Mouse (Mus musculus) heart, embryonic 10.5 days (tissue): ENCODE results near the gene Asb3. TPM values are rescaled to one million over a fixed set of nuclear protein-coding genes. Genes with fewer than 3 reads are reported as not detected.
"Not testable (repeated sequence)": the region's sequence is repeated elsewhere in the genome, so short reads cannot be mapped to it uniquely, and the experiment has no call there.

Experiments used
- DNase-seq: peaks from one replicate; pipeline ENCODE4 v3.0.0-alpha.2; 2017; ENCODE audit warnings: low spot score
- H3K27ac ChIP-seq: fragments of 300-500 bp; sonication (generic); 2 replicates; pipeline ENCODE4 v1.5.1; 2016; ENCODE audit warnings: mild to moderate bottlenecking
- H3K27me3 ChIP-seq: fragments of 300-500 bp; sonication (generic); 2 replicates; pipeline ENCODE4 v1.6.1; 2016; ENCODE audit warnings: mild to moderate bottlenecking; ENCODE audit not compliant: poor library complexity, insufficient read depth, severe bottlenecking
- H3K36me3 ChIP-seq: fragments of 300-500 bp; sonication (generic); 2 replicates; pipeline ENCODE4 v1.6.1; 2016; ENCODE audit warnings: mild to moderate bottlenecking, moderate library complexity
- H3K4me1 ChIP-seq: fragments of 300-500 bp; sonication (generic); 2 replicates; pipeline ENCODE4 v1.6.1; 2016; ENCODE audit warnings: mild to moderate bottlenecking
- H3K4me3 ChIP-seq: fragments of 300-500 bp; sonication (generic); 2 replicates; pipeline ENCODE4 v1.5.1; 2016; ENCODE audit warnings: mild to moderate bottlenecking, moderate library complexity
- H3K9me3 ChIP-seq: fragments of 300-500 bp; sonication (generic); 2 replicates; pipeline ENCODE4 v1.6.1; 2016; ENCODE audit warnings: mild to moderate bottlenecking, moderate library complexity
- WGBS: fragments of 180-500 bp; shearing (Covaris S2); methylation state at CpG from one replicate; pipeline ENCODE4 v1.1.7; 2016; 5-methylcytosine and 5-hydroxymethylcytosine counted together
- polyA plus RNA-seq: library from polyadenylated mRNA; unstranded; fragments of >200 nt; fragmentation: Nextera tagmentation; extraction: Ambion mirVana; gene quantifications from 2 replicates; pipeline ENCODE4 v1.2.1, GENCODE M21; 2016

Asb3 gene
- polyA plus RNA-seq, 1 experiment from 2014 or later: 25.8 TPM

DNA sequence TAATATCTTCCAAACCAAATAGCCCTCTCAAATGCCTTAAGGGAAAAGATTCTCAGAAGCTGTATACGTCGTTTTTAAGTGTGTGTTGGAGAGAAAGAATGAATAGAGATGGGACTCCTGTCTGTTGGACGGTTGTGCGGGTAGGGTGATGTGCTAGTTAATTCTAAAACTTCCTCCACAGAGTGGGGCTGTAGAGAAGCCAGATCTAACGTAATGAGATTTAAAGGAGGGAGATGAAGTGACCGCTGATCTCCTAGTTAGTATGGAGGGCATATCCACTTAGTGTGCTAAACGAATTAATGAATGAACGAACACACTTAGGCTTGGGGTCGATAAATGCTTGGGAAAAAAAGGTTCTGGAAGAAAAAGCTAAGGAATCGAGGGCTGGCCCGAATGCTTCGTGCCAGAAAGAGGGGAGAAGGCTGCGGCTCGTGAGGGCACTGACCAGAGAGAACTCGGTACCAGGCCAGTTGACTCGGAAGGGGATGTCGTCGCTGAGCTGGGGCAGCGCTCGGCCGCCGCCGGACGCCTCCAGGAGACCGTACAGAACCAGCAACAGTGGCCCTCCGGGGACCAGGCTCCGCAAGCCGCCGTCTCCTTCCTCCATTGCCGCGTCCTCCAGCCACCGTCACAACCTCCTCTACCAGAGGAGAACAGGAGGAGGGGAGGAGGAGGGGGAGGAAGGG, 68.4 kb downstream of the Asb3 start:
- 1% methylated on average over 28 of the region's 32 CpGs for WGBS
- Histone ChIP-seq H3K36me3 (peaks cover 41% of the 10 kb centered on the region), H3K27ac (peak overlapping the region; percentile 94), H3K9me3 (no peaks in the 10 kb centered on the region), H3K4me1 (peaks cover 7% of the 10 kb centered on the region), H3K4me3 (peak overlapping the region; percentile 93), H3K27me3 (no peaks in the 10 kb centered on the region)
- peak; percentile 75 for DNase-seq

DNA sequence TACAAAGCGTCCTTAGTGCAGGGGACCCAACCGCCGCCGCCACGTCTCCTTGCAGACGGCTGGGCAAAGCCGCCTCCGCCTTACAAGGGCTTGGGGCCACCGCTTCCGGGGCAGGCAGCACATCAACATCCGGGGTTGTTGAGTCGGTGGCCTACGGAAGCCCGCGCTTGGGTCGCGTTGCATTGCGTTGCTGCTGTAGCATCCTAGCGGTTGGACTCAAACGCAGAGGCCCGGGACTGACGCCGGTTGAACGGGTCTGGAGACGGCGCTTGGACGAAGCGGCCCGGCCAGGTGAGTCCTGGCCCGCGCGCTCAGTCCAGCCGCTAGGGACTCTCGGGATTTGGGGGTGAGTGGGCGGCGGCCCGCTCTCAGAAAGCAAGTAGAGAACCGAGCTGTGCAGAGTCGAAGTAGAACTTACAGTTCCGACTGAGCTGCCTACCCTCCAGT, 69.1 kb downstream of the Asb3 start, which contains the start of gene Erlec1:
Gene Erlec1 (minus strand): TSS at position 57 of the 447 bp plus-strand sequence.
- Histone ChIP-seq H3K4me3 (peak within 1 kb of the TSS; percentile 93), H3K36me3 (peaks cover 34% of the 10 kb centered on the region), H3K27me3 (no peaks in the 10 kb centered on the region), H3K9me3 (no peaks in the 10 kb centered on the region), H3K4me1 (peaks cover 7% of the 10 kb centered on the region), H3K27ac (peak within 1 kb of the TSS; percentile 94)
- under 1% methylated on average over 40 of the region's 40 CpGs for WGBS
- DNase-seq: peak; percentile 95

DNA sequence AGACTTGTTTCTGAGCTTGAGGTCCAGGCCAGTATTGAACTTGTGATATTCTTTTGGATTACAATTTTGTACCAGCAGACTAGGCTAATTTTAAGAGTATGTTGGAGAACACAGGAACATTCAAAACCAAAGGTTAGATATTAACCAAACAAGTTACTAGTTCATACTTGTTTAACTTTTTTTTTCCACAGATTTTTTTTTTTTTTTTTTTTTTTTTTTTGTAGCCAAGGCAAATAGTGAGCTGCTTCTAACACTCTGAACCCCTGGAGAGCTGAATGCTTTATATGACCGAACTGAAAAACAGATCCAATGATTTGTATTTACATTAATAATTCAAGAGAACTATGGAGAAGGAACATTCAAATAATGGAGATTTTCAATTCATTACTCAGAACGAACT, 100.0 kb downstream of the Asb3 start:
- Histone ChIP-seq H3K27ac (no peak overlapping the region), H3K4me1 (peaks cover 5% of the 10 kb centered on the region; the same call in 1 of the 2 replicates), H3K4me3 (peak overlapping the region; percentile 76; the same call in 1 of the 2 replicates), H3K27me3 (no peaks in the 10 kb centered on the region), H3K36me3 (no peaks in the 10 kb centered on the region), H3K9me3 (no peaks in the 10 kb centered on the region)
- DNase-seq: no peak
- WGBS: 54% methylated on average over 2 of the region's 2 CpGs

DNA sequence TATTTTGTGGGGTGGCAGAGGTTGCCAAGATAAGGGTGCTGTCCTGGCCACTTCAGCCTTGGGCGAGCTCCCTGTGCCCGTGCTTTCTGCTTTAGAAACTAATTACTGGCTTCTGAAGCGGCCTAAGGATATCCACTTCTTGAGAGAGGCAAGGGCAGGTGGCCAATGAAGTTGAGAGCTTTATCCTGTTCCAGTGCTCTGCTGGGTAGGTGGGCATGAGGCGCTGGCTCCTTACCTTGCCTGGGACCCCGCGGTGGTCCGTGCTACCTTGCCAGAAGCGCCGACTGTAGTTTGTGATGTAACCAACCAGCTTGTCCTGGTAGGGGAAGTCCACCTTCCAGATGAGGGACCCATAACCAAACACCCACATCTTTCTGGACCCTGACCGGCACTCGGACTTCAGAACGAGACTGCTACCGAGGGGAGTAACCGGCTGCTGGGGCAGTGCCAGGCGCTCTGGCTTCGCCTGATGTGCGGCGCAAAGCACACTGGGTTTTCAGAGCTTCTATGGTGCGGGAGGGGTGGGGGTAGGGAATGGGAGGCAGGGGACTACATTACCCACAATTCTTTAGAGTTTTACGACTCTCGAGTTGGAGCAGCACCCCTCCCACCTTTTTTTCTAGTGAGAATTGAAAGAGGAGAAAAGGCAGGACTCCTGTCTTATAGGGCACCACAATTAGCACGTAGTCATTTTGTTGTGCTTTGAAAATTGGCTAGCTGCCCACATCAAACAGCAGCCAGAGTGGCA, 100.8 kb downstream of the Asb3 start, which contains the start of gene Chac2:
Gene Chac2 (minus strand): TSS at position 474 of the 748 bp plus-strand sequence.
- no peaks in the 10 kb centered on the region for H3K9me3 ChIP-seq
- H3K4me3 ChIP-seq: peak within 1 kb of the TSS; percentile 76
- H3K4me1 ChIP-seq: peaks cover 5% of the 10 kb centered on the region; the same call in 1 of the 2 replicates
- H3K27me3 ChIP-seq: no peaks in the 10 kb centered on the region
- 2% methylated on average over 22 of the region's 22 CpGs for WGBS
- peak; percentile 94 for DNase-seq
- peak within 1 kb of the TSS; percentile 88 for H3K27ac ChIP-seq
- H3K36me3 ChIP-seq: no peaks in the 10 kb centered on the region

DNA sequence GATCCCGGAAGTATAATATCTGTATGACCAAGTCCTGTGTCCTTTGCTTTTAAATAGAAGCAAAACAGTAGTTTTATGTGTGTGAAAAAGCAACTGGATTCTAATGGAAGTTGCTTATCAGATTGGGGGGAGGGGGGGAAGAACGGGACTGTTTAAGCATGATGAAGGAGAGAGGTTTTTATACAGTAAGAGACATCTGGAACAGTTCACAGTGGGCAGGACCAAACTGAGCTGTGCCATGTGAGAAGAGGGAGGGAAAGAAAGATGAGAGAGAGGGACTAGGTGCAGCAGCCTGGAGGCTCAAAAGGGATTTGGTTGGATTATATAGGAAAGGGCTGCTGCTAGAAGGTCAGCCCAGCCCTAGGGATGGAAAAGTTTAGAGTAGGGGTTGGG, 101.4 kb downstream of the Asb3 start:
- WGBS: 3% methylated on average over 2 of the region's 2 CpGs
- Histone ChIP-seq H3K9me3 (no peaks in the 10 kb centered on the region), H3K4me3 (peak overlapping the region; percentile 76), H3K4me1 (peaks cover 5% of the 10 kb centered on the region; the same call in 1 of the 2 replicates), H3K27ac (peak overlapping the region; percentile 88; the same call in 1 of the 2 replicates), H3K36me3 (no peaks in the 10 kb centered on the region), H3K27me3 (no peaks in the 10 kb centered on the region)
- DNase-seq: no peak

DNA sequence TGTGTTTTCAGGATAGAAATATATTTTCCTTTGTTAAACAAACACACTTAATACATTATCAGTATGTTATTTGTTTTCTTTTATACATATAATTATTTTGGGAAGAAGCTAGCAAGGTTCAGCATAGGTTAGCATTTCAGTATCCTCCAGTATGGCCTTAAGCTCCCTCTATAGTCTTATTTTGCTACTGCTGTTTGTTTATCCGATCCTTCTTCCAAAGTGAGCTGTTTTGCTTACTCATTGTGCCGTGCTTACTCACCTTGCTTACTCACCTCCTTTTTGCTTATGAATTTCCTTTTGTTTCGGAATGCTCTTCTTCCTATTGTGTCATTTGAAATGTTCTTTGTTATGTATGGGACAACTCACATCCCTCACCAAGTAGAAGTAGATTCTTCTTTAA, 111.5 kb downstream of the Asb3 start:
- no peak for DNase-seq
- H3K27me3 ChIP-seq: no peaks in the 10 kb centered on the region
- 0 out of 2 replicates have a peak, but pooled peaks cover 3% of the 10 kb centered on the region for H3K36me3 ChIP-seq
- 75% methylated on average over 3 of the region's 3 CpGs for WGBS
- H3K4me1 ChIP-seq: no peaks in the 10 kb centered on the region
- no peak overlapping the region for H3K27ac ChIP-seq
- no peaks in the 10 kb centered on the region for H3K9me3 ChIP-seq
- no peak overlapping the region for H3K4me3 ChIP-seq

DNA sequence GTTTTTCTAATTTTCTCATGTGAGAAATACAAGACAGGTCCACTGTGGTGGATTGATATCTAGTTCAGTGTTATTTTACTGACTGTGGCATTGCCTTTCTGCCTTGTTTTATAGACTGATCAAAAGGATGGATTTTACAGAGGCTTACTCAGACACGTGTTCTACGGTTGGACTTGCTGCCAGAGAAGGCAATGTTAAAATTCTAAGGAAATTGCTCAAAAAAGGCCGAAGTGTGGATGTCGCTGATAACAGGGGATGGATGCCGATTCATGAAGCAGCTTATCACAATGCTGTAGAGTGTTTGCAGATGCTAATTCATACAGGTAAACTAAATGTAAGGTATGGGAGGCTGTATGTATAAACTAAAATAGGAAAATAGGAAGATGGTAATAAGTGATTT, 113.0 kb downstream of the Asb3 start:
- Histone ChIP-seq H3K27ac (no peak overlapping the region), H3K36me3 (0 out of 2 replicates have a peak, but pooled peaks cover 3% of the 10 kb centered on the region), H3K27me3 (no peaks in the 10 kb centered on the region), H3K4me1 (no peaks in the 10 kb centered on the region), H3K9me3 (no peaks in the 10 kb centered on the region), H3K4me3 (no peak overlapping the region)
- DNase-seq: no peak
- WGBS: 80% methylated on average over 5 of the region's 5 CpGs

DNA sequence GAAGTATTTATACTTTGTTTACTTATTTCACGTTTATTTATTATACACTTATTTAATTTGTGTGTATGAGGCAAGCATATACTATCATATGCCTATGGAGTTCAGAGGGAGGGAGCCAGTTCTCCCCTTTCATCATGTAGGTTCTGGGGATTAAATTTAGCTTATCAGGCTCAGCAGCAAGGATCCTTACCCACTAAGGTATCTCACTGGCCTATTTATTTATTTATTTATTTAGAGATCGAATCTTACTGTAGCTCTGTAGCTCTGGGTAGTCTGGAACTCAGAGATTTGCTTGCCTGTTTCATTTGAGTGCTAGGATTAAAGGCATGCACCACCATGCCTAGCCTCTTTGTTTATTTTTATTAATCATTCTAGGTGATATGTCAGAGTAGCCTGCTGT, 113.5 kb downstream of the Asb3 start:
- Histone ChIP-seq H3K4me3 (no peak overlapping the region), H3K27ac (no peak overlapping the region), H3K9me3 (no peaks in the 10 kb centered on the region), H3K4me1 (no peaks in the 10 kb centered on the region), H3K27me3 (no peaks in the 10 kb centered on the region), H3K36me3 (0 out of 2 replicates have a peak, but pooled peaks cover 3% of the 10 kb centered on the region)
- DNase-seq: no peak
- WGBS: 74% methylated on average over 2 of the region's 2 CpGs

DNA sequence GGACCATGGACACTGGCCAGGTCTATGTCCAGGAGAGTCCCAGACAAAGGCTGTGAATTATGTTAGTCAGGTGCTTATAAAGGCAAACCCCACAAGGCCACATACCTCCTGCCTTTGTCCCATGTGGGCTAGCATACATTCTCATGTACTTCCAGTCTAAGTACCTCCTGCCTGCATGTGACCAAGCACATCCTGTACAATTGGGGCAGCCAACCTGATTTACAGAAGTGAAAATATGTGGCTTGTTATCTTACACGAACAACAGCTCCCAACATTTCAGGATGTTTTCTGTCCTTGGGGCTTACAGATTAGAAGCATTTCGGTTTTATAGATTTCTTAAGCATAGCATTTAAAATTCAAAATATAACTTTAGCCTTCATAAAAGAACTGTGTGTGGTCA, 114.8 kb downstream of the Asb3 start:
- DNase-seq: no peak
- 76% methylated on average over 2 of the region's 2 CpGs for WGBS
- Histone ChIP-seq H3K27me3 (no peaks in the 10 kb centered on the region), H3K36me3 (0 out of 2 replicates have a peak, but pooled peaks cover 3% of the 10 kb centered on the region), H3K9me3 (no peaks in the 10 kb centered on the region), H3K4me3 (no peak overlapping the region), H3K27ac (no peak overlapping the region), H3K4me1 (no peaks in the 10 kb centered on the region)

DNA sequence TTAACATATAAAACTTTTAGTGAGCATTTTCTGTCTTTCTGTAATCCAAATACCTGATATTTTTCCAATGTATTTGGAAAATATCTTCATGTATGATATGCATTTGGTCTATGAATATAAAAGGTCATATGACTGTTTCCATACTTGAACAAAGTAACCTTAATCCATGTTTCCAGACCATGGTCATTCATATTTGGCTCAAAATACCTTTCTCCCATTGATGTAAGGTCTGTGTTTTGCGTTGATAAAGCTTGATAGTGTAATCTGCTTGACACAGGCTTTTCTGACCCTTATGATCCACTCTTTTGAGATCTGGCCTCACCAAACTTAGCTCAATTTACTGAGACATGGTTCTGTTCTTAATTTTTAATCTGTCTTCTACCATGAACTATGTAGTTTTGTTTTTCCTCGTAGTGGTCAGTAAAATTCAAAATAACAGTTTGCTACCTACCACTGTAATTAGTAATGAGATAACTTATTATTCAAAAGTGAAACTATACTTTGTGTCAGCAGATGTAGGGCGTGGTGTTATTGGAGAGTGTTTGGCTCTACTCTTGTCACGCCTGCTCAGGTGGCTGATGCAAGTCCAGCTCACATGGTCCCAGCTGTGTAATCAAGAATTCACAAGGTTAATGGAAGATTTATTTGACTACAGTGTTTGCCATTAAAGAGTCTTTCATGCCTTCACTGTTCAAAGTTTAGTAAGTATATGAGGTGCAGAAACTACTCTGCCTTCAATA, 116.1 kb downstream of the Asb3 start:
- H3K27ac ChIP-seq: no peak overlapping the region
- H3K9me3 ChIP-seq: no peaks in the 10 kb centered on the region
- no peaks in the 10 kb centered on the region for H3K27me3 ChIP-seq

DNA sequence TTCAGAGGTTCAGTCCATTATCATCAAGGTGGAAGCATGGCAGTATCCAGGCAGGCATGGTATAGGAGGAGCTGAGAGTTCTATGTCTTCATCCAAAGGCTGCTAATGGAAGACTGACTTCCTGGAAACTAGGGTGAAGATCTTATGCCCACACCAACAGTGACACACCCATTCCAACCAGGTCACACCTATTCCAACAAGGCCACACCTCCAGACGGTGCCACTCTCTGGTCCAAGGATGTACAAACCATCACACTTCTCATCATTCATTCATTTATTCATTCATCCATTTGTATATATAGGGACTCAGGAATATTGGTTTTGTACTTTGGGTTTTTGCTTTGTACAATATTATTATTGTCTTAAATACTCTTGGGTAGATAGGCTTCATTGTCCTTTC, 124.5 kb downstream of the Asb3 start:
- not testable (repeated sequence) for H3K27me3 ChIP-seq, DNase-seq, H3K4me1 ChIP-seq, H3K9me3 ChIP-seq, H3K4me3 ChIP-seq, H3K27ac ChIP-seq, H3K36me3 ChIP-seq
- WGBS: 86% methylated on average over 1 of the region's 1 CpGs

More for the DNA sequence above, 116.1 kb downstream of the Asb3 start:
- no peak for DNase-seq
- H3K36me3 ChIP-seq: peaks cover 3% of the 10 kb centered on the region; the same call in 1 of the 2 replicates
- no peaks in the 10 kb centered on the region for H3K4me1 ChIP-seq
- no peak overlapping the region for H3K4me3 ChIP-seq
- 84% methylated on average over 4 of the region's 4 CpGs for WGBS

DNA sequence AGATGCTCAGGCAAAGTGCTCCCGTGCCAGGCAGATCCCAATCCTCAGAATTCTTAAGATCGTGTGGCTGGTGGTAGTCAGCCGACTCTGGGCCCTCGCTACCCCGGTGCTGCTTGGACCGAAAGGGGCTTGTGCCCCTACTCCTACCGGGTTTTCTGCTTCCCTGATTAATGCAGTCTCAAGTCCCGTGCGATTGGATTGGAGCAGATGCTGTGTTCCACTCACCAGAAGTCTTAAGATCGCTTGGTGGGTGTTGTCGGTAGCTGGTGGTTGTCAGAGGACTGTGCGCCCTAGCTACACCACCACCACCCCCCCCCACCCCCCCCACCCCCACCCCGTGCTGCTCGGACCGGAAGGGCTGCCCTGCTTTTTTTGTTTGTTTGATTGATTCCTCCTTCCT, 132.2 kb downstream of the Asb3 start:
- H3K36me3 ChIP-seq, H3K27ac ChIP-seq, H3K4me3 ChIP-seq, H3K4me1 ChIP-seq, H3K9me3 ChIP-seq, DNase-seq, H3K27me3 ChIP-seq: not testable (repeated sequence)
- whole genome bisulfite sequencing: 72% methylated on average over 15 of the region's 15 CpGs
